Mouse (Mus musculus): ENCODE measurements around the gene Utp18. TPM values are rescaled to one million over a fixed set of nuclear protein-coding genes. Genes with fewer than 3 reads are reported as not detected.

The Utp18 gene
- total RNA-seq (2023): 60.5 to 69.9 TPM (median 66.4 TPM) in 4 replicates

GRCm38 (mm10) chr11:93885572-93886410 is at the start of gene Utp18, which contains the start of gene Mbtd1:
Utp18 (minus strand) TSS chr11:93885766.
Mbtd1 (plus strand) TSS chr11:93885852.

Other genes with a start within 250 kb of the Utp18 start
- gene Mbtd1, start 86 bp upstream of the Utp18 start, total RNA-seq (2023): 69.3 to 79.5 TPM (median 73.5 TPM) in 4 replicates
- gene Nme2, start 70.5 kb upstream of the Utp18 start, total RNA-seq (2023): 156 to 201 TPM (median 191 TPM) in 4 replicates
- 43.7 to 61.1 TPM (median 49.2 TPM) in 4 replicates for gene Gm20390, start 82.5 kb upstream of the Utp18 start, total RNA-seq (2023)
- 44.3 to 55.1 TPM (median 51.8 TPM) in 4 replicates for gene Nme1, start 82.8 kb upstream of the Utp18 start, total RNA-seq (2023)
- 199 to 224 TPM (median 200 TPM) in 4 replicates for gene Spag9, start 110.3 kb upstream of the Utp18 start, total RNA-seq (2023)